Mouse (Mus musculus): ENCODE data around the gene Fbxo6. TPM values are rescaled to one million over a fixed set of nuclear protein-coding genes. Genes with fewer than 3 reads are reported as not detected.
A peak's percentile ranks its signal among the peaks of the same experiment; 100 is the strongest.
"Not testable (repeated sequence)": the region's sequence is repeated elsewhere in the genome, so short reads cannot be mapped to it uniquely, and the experiment has no call there.

The Fbxo6 gene
- 10.6 and 10.8 TPM in 2 replicates for polyA plus RNA-seq (2016; fragmentation: Nextera tagmentation; extraction: Ambion mirVana)

DNA sequence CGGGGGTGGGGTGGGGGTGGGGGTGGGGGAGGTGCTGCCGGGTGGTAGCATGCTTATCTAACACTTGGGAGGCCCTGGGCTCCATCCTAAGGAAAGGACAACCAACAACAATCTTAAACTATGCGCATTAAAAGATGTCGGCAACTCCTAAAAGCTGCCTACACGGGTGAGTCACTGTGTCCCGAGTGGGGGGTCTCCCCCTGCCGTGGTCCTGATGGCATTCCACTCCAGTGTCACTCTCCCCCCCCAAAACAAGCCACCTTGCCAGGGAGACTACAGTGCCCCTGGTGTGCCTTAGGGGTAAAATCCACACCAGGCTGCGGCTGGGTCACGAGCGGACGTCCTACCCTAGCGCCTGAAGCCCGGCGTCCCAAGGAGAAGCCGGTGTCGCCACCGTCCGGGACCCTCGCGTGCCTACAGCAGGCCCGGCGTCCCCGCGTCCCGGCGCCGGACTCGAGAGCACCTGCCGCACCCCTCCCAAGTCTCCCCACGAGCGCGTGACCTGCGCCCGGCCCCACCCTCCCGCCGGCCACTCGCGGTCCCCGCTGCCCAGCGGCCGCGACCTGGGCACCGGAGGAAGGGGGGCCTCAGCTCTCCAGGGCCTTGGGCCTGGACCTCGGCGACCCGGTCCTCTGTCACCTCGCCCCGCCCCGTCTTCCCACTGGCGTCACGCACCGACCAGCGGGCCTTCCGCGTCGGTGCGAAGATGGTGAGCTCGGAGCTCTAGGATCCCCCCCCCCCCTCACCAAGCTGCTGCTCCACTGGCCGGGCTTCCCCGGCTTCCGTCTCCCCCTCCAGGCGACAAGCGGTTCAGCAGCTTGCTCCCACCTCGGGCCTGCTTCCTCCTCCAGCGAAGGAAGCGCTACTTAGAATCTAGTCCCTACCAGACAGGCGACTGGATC, at the start of gene Fbxo6:
Gene Fbxo6, minus strand, starts transcription at position 874 of the 902 bp plus-strand sequence.
- H3K9me3 ChIP-seq, result no peaks in the 10 kb centered on the region
- peaks cover 11% of the 10 kb centered on the region; the same call in 1 of the 2 replicates for H3K4me1 ChIP-seq
- H3K4me3 ChIP-seq, result peak within 1 kb of the TSS; percentile 60
- 2% methylated on average over 67 of the region's 67 CpGs for WGBS
- H3K4me2 ChIP-seq (replicated peaks), result peak within 1 kb of the TSS; percentile 97
- peaks cover 19% of the 10 kb centered on the region for H3K36me3 ChIP-seq
- peak within 1 kb of the TSS; percentile 68 for H3K9ac ChIP-seq
- H3K27me3 ChIP-seq, result no peaks in the 10 kb centered on the region
- peak; percentile 81 for ATAC-seq (ENCODE audit: insufficient number of reproducible peaks, insufficient read depth, low FRiP score, low TSS enrichment)
- peak within 1 kb of the TSS; percentile 61; the same call in 1 of the 2 replicates for H3K27ac ChIP-seq

DNA sequence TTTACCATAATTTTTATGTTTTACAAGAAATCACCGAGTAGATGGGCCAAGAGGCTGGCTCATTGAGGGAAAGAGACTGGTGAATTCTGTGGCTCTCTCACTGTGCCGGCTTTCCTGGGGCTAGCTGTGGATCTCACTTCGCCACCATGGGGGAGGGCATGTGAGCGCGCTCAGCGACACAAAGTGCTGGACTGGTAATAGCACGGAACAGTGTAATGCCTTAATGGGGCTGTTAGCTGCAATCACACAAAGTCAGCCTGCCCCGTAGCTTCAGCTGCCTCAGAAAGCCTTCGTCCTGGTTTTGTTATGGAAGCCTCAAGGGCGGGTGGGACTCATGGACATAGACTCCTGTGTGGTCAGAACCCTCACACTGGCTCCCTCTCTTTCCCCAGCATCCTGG, 46.8 kb upstream of the Fbxo6 start:
- Histone ChIP-seq H3K27me3 (peaks cover 22% of the 10 kb centered on the region), H3K9me3 (no peaks in the 10 kb centered on the region), H3K4me3 (no peak overlapping the region), H3K27ac (no peak overlapping the region), H3K4me2 (replicated peaks) (no peak overlapping the region), H3K9ac (no peak overlapping the region), H3K4me1 (no peaks in the 10 kb centered on the region), H3K36me3 (no peaks in the 10 kb centered on the region)
- WGBS, result 33% methylated on average over 10 of the region's 10 CpGs
- no peak for ATAC-seq (ENCODE audit: insufficient number of reproducible peaks, insufficient read depth, low FRiP score, low TSS enrichment)

DNA sequence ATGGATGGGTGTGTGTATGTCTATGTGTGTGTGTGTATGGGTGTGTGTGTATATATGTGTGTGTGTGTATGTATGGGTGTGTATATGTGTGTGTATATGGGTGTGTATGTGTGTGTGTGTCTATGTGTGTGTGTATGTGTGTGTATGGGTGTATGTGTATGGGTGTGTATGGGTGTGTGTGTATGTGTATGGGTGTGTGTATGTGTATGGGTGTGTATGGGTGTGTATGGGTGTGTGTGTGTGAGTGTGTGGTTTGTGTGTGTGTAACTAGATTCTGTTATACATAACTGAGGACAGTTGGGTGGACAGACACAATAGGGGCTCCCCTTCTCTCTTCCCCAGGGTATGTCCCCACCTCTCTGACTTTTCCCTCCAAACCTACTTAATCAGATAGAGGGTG, 42.5 kb upstream of the Fbxo6 start:
- H3K36me3 ChIP-seq, result no peaks in the 10 kb centered on the region
- no peak overlapping the region for H3K27ac ChIP-seq
- H3K9ac ChIP-seq, result no peak overlapping the region
- H3K4me1 ChIP-seq, result no peaks in the 10 kb centered on the region
- H3K9me3 ChIP-seq, result no peaks in the 10 kb centered on the region
- no peak overlapping the region for H3K4me3 ChIP-seq
- peaks cover 17% of the 10 kb centered on the region for H3K27me3 ChIP-seq
- H3K4me2 ChIP-seq (replicated peaks), result no peak overlapping the region
- ATAC-seq (ENCODE audit: insufficient number of reproducible peaks, insufficient read depth, low FRiP score, low TSS enrichment), result 0 out of 2 replicates have a peak, but pooled peaks have one; percentile 29

- no peaks in the 10 kb centered on the region for H3K4me1 ChIP-seq
- WGBS, result 32% methylated on average over 11 of the region's 11 CpGs
- H3K36me3 ChIP-seq, result no peaks in the 10 kb centered on the region
Measured at GRCm38 (mm10) chr4:148192707-148193245, 40.8 kb upstream of the Fbxo6 start.

DNA sequence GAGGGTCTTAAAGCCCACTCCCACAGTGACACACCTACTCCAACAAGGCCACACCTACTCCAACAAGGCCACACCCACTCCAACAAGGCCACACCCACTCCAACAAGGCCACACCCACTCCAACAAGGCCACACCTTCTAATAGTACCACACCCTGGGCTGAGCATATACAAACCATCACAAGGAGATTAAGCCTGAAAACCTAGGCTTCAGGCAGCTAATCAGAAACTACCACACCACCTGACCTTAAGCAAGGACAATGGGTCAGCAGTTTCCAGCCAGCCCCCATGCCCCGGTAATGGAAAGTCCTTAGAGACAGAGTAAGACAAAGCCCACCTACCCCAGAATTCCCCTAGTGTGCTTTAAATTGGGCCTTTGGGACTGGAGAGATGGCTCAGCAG, 36.8 kb upstream of the Fbxo6 start:
- H3K9me3 ChIP-seq; H3K27me3 ChIP-seq; H3K9ac ChIP-seq; ATAC-seq (ENCODE audit: insufficient number of reproducible peaks, insufficient read depth, low FRiP score, low TSS enrichment); H3K4me1 ChIP-seq; H3K4me2 ChIP-seq (replicated peaks); H3K4me3 ChIP-seq; H3K36me3 ChIP-seq; H3K27ac ChIP-seq: not testable (repeated sequence)
- 91% methylated on average over 1 of the region's 1 CpGs for WGBS

More at GRCm38 (mm10) chr4:148192707-148193245, 40.8 kb upstream of the Fbxo6 start:
- Histone ChIP-seq H3K27ac (no peak overlapping the region), H3K4me2 (replicated peaks) (no peak overlapping the region), H3K9me3 (no peaks in the 10 kb centered on the region), H3K27me3 (peaks cover 10% of the 10 kb centered on the region; the same call in 1 of the 2 replicates), H3K9ac (no peak overlapping the region), H3K4me3 (no peak overlapping the region)
- no peak for ATAC-seq (ENCODE audit: insufficient number of reproducible peaks, insufficient read depth, low FRiP score, low TSS enrichment)

DNA sequence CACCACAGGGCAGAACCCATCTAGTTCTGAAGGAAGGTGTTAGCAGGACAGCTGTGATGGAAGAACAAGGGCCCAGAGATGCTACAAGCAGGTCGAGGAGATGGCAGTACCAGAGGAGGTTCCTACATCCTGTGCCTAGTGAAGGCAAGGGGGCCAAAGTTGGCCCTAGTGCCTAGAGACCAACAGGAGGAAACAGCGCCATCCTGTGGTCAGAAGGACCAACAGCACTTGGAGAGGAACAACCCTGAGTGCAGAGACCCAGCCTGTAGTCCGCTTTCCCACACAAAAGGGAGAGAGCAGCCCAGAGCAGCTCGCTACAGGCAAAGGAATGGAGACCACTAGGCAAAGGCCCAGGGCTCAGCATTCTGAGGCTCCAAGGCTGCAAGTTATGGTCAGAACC, 33.9 kb upstream of the Fbxo6 start:
- no peak for ATAC-seq (ENCODE audit: insufficient number of reproducible peaks, insufficient read depth, low FRiP score, low TSS enrichment)
- no peak overlapping the region for H3K4me2 ChIP-seq (replicated peaks)
- no peak overlapping the region for H3K27ac ChIP-seq
- H3K36me3 ChIP-seq, result no peaks in the 10 kb centered on the region
- no peak overlapping the region for H3K4me3 ChIP-seq
- peaks cover 13% of the 10 kb centered on the region for H3K27me3 ChIP-seq
- H3K4me1 ChIP-seq, result peaks cover 4% of the 10 kb centered on the region; the same call in 1 of the 2 replicates
- WGBS, result 73% methylated on average over 4 of the region's 4 CpGs
- no peak overlapping the region for H3K9ac ChIP-seq
- no peaks in the 10 kb centered on the region for H3K9me3 ChIP-seq

GRCm38 (mm10) chr4:148184564-148184963, 32.6 kb upstream of the Fbxo6 start:
- Histone ChIP-seq H3K4me3 (no peak overlapping the region), H3K9me3 (no peaks in the 10 kb centered on the region), H3K4me2 (replicated peaks) (no peak overlapping the region), H3K27me3 (peaks cover 17% of the 10 kb centered on the region), H3K4me1 (peaks cover 4% of the 10 kb centered on the region; the same call in 1 of the 2 replicates), H3K27ac (no peak overlapping the region), H3K9ac (no peak overlapping the region), H3K36me3 (no peaks in the 10 kb centered on the region)
- peak; percentile 48; the same call in 1 of the 2 replicates for ATAC-seq (ENCODE audit: insufficient number of reproducible peaks, insufficient read depth, low FRiP score, low TSS enrichment)
- 24% methylated on average over 9 of the region's 9 CpGs for WGBS

- H3K4me3 ChIP-seq, result no peak overlapping the region
- ATAC-seq (ENCODE audit: insufficient number of reproducible peaks, insufficient read depth, low FRiP score, low TSS enrichment), result no peak
- no peaks in the 10 kb centered on the region for H3K36me3 ChIP-seq
- H3K4me2 ChIP-seq (replicated peaks), result no peak overlapping the region
- WGBS, result 30% methylated on average over 8 of the region's 8 CpGs
- peaks cover 4% of the 10 kb centered on the region; the same call in 1 of the 2 replicates for H3K4me1 ChIP-seq
- H3K9me3 ChIP-seq, result no peaks in the 10 kb centered on the region
- no peak overlapping the region for H3K9ac ChIP-seq
- H3K27me3 ChIP-seq, result peaks cover 30% of the 10 kb centered on the region
- H3K27ac ChIP-seq, result no peak overlapping the region
Measured at GRCm38 (mm10) chr4:148182363-148182762, 30.4 kb upstream of the Fbxo6 start.

GRCm38 (mm10) chr4:148181483-148181882, 29.5 kb upstream of the Fbxo6 start:
- no peak for ATAC-seq (ENCODE audit: insufficient number of reproducible peaks, insufficient read depth, low FRiP score, low TSS enrichment)
- Histone ChIP-seq H3K36me3 (no peaks in the 10 kb centered on the region), H3K4me3 (no peak overlapping the region), H3K4me2 (replicated peaks) (no peak overlapping the region), H3K27ac (no peak overlapping the region), H3K9ac (no peak overlapping the region), H3K27me3 (peaks cover 33% of the 10 kb centered on the region), H3K4me1 (peaks cover 4% of the 10 kb centered on the region; the same call in 1 of the 2 replicates), H3K9me3 (no peaks in the 10 kb centered on the region)
- WGBS, result 90% methylated on average over 12 of the region's 12 CpGs

DNA sequence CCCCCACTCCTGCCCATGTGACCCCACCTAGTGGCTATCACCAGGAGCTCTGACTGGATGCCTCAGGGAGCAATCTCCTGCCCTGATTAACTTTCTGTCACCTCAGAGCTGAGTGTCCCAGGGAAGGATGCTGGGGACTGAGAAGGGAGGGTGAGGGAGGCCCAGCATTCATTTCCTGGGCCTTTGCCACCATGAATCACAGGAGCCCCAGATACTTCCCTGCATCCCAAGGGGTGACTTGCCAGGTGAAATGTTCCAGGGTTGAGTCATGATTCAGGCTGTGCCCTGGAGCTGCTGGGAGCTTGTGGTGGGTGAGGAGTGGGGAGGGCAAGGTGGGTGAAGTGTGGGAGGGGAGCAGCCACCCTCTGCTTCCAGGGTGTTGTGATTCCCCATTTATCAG, 25.8 kb upstream of the Fbxo6 start:
- H3K36me3 ChIP-seq, result no peaks in the 10 kb centered on the region
- H3K4me3 ChIP-seq, result no peak overlapping the region
- H3K9me3 ChIP-seq, result no peaks in the 10 kb centered on the region
- ATAC-seq (ENCODE audit: insufficient number of reproducible peaks, insufficient read depth, low FRiP score, low TSS enrichment), result no peak
- H3K4me1 ChIP-seq, result peaks cover 7% of the 10 kb centered on the region
- no peak overlapping the region for H3K9ac ChIP-seq
- H3K27ac ChIP-seq, result no peak overlapping the region
- peaks cover 68% of the 10 kb centered on the region for H3K27me3 ChIP-seq
- no peak overlapping the region for H3K4me2 ChIP-seq (replicated peaks)

- H3K27me3 ChIP-seq, result peaks cover 72% of the 10 kb centered on the region
- not testable (repeated sequence) for H3K4me1 ChIP-seq; H3K9me3 ChIP-seq; H3K4me2 ChIP-seq (replicated peaks); H3K36me3 ChIP-seq; ATAC-seq (ENCODE audit: insufficient number of reproducible peaks, insufficient read depth, low FRiP score, low TSS enrichment); H3K4me3 ChIP-seq; H3K27ac ChIP-seq; H3K9ac ChIP-seq
- WGBS, result 75% methylated on average over 5 of the region's 6 CpGs
Measured at GRCm38 (mm10) chr4:148176603-148177002, 24.7 kb upstream of the Fbxo6 start.

GRCm38 (mm10) chr4:148174495-148174862, 22.5 kb upstream of the Fbxo6 start:
- 0 out of 2 replicates have a peak overlapping the region, but pooled peaks have one; percentile 4 for H3K4me3 ChIP-seq
- no peak overlapping the region for H3K27ac ChIP-seq
- H3K27me3 ChIP-seq, result peaks cover 81% of the 10 kb centered on the region
- no peaks in the 10 kb centered on the region for H3K9me3 ChIP-seq
- ATAC-seq (ENCODE audit: insufficient number of reproducible peaks, insufficient read depth, low FRiP score, low TSS enrichment), result no peak
- no peaks in the 10 kb centered on the region for H3K36me3 ChIP-seq
- WGBS, result 14% methylated on average over 12 of the region's 12 CpGs
- H3K9ac ChIP-seq, result no peak overlapping the region
- H3K4me1 ChIP-seq, result peaks cover 7% of the 10 kb centered on the region
- no peak overlapping the region for H3K4me2 ChIP-seq (replicated peaks)
